Mouse (Mus musculus) naive thymus-derived CD4-positive, alpha-beta T cell, adult 2 months (primary cell): ENCODE measurements around the gene Ddx19b.
A peak's percentile ranks its signal among the peaks of the same experiment; 100 is the strongest.
"Not testable (repeated sequence)": the region's sequence is repeated elsewhere in the genome, so short reads cannot be mapped to it uniquely, and the experiment has no call there.

ENCODE experiments used
- DNase-seq: peaks from one replicate; pipeline ENCODE4 v3.0.0-alpha.2; 2011; ENCODE audit warnings: low read depth

Gene Ddx19b

GRCm38 (mm10) chr8:111033482-111034215, 2.1 kb upstream of the Ddx19b start:
- peak; percentile 99 for DNase-seq

DNA sequence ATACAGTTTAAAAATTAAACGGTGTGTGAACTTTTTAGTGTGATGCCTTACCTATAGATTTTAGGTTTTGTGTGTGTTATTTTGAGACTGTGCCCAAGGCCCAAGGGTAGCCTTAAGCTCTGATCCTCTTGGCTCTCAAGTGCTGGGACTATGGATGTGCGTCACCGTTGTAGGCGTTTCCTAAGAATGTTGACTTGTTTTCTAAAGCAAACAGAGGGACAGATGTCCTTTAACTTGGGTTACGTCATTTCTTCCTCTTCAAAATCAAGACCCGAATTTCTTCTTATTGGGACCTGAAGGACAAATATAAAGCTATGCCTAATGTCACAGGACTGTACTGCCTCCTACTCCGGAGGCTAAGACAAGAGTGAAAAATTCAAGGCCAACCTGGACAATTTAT, 1.4 kb upstream of the Ddx19b start, which contains the start of gene Aars:
Gene Aars (plus strand): TSS at position 229 of the 400 bp plus-strand sequence.
- no peak for DNase-seq

- DNase-seq, result peak; percentile 68
Observed at GRCm38 (mm10) chr8:111030045-111030444, 1.5 kb downstream of the Ddx19b start.

DNA sequence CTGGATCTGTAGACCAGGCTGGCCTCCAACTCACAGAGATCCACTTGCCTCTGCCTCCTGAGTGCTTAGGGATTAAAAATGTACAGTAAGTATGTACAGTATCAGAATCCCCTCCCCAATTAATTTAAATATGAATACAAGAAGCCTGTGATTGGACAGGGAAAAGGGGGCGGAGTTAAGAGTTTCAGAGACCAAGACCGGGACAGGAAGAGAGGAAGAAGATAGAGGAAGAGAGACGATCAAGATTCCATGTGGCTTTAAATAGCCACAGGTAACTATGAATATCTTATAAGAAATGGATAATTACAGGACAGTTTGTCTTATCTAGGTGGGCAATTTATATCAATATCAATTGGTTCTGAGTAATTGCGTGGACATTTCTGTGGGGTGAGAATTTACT, 2.0 kb downstream of the Ddx19b start:
- peak; percentile 56 for DNase-seq

GRCm38 (mm10) chr8:111027391-111027937, 4.1 kb downstream of the Ddx19b start:
- DNase-seq, result peak; percentile 82

- DNase-seq, result not testable (repeated sequence)
Observed at GRCm38 (mm10) chr8:111026609-111027008, 4.9 kb downstream of the Ddx19b start.

DNA sequence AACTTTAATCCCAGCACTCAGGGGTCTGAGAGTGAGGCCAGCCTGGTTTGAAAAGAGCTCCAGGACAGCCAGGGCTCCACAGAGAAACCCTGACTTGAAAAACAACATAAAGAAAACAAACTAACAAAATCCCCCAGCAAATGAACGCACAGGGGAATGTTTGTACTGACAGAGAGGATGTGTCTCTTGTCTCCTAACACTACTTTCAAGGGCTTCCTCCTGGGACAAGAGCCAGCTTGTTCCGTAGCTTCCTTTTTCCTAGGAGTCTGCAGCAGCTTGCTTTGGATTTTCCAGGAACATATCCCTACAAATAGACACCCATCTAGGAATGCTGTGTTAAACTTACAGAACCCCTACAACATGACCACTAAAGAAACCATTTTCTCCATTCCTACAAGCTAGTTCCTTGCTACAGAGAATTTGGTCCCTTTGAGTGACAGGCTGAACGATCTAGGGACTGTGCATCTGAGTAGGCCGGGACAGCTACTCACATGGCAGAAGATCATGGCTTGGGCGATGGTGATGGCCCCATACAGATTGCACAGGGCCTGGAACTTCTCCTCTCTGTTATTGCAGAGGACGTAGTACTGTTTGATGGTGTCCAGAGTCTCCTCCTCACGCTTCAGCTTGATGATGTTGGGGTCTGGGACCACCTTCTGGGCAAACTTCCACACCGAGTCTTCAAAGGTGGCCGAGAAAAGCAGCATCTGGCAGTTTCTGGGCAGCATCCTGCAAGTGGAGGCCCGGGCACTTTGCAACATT, 21.1 kb downstream of the Ddx19b start:
- not testable (repeated sequence) for DNase-seq

DNA sequence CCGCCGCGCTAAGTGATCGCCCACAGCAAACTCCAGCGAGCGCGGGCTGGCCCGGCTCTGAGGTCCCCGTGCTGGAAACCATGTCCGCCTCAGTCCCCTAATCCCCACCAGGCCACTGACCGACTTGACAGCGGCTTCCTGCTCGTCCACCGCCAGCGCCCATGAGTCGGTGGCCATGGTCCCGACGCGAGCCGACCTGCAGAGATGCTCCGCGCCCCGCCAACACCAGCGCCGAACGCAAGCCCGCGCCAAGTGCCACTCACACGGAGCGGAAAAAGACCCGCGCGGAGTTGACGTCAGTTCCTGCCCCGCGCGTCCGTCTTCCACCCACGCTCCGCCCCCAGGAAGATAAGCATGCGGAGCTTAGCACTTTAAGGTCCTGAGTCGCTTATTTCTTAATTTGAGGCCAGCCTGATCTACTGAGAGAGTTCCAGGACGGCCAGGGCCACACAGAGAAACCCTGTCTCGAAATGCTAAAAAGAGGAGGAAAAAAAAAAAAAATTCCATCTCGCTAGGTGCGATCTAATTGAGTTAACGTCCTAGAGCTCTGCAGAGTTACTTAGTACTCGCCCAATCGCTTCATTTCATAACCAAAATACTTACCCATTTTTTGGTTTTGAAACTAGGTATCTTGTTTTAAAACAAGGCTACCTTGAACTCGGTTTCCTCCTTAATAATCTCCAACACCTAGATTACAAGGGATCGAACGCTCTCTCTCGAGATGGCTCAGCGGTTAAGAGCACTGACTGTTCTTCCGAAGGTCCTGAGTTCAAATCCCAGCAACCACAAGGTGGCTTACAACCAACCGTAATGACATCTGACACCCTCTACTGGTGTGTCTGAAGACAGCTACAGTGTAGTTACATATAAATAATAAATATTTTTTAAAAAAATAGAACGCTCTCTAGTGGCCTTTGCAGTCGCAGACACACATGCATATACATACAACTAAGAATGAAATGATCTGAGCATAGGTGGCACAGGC, 33.7 kb downstream of the Ddx19b start, which contains the start of gene Ddx19a:
Gene Ddx19a (minus strand): TSS at position 254 of the 985 bp plus-strand sequence.
- peak; percentile 93 for DNase-seq

DNA sequence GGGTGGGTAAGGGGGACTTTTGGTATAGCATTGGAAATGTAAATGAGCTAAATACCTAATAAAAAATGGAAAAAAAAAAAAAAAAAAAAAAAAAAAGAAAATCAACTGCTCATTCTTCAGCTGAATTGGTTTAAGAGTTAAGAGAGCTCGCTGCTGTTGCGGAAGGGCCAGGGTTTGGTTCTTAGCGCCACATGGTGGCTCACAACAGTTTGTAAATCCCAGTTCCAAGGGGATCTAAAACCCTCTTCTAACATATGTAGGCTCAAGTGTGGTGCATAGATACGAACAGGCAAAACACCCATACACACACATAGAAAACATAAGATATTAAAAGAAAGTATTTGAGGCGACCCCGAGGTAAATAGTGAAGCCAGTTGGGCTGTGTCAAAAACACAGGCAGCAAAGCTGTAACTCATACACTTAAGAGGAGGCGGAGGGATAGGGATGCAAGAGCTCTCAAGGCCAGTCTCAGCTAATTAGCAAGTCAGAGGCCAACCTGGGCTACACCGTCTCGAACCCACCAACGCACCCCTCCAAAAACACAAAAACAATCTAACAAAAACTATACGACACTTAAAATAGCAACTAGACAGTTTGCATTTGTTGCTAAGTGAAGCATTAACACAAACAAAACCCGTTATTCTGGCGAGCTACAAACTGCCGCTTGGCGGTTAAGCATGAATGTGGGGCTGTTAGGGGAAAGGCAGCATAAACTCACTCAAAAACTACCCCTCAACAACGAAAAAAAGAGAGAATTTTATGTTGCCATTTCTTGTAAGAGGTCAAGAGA, 34.7 kb downstream of the Ddx19b start:
- DNase-seq, result peak; percentile 59

DNA sequence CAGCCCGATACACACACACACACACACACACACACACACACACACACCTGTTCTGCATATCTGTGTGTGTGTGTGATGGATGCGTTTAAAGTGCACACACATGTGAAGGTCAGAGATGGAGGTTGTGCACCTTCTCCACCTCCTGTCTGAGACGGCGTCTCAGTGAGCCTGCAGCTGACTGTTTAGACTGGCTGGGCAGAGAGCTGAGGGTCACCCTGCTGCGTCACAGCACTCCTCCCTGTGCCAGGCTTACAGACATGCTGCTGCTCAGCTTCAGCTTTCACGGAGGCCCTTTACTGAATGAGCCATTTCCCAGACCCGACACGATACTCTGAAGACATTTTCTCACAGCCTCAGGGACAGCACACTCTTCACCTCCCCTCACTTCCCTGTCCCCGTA, 41.5 kb downstream of the Ddx19b start:
- DNase-seq, result no peak

- DNase-seq, result peak; percentile 32
Observed at GRCm38 (mm10) chr8:110987805-110988744, 43.5 kb downstream of the Ddx19b start.

DNA sequence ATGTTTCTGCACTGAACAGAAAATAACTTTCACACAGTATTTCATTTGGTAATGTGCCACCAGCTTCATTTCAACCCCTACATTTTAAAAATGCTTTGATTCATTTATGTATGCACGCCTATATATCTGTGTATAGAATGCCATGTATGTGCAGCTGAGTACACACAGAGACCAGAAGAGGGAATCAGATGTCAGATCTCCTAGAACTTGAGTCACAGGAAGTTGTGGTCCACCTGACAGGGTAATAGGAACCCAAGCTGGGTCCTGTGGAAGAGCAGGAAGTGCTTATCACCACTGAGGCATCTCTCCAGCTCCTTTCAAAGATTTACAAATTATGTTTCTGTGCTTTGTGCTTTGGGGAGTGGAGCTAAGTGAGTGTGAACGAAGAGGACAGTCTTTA, 50.2 kb downstream of the Ddx19b start:
- DNase-seq, result no peak

- DNase-seq, result not testable (repeated sequence)
Observed at GRCm38 (mm10) chr8:110977987-110978386, 53.6 kb downstream of the Ddx19b start.

DNA sequence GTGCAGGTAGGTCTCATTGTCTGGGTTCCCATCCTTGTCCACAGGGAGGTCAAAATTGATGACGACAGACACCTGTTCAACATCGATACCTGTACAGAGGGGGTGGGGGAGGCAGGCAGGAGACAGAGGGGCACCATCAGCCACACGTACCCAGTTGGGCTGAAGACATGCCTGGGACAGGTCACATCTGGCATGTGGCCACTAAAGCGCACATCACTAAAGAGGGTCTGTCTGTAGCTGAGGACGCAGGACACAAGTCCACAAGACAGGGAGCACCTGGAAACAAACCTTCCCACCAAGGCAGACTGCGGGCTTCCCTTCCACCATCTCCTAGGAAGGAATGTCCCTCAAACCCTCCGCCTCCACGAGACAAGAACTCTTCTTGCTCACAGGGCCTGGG, 55.0 kb downstream of the Ddx19b start:
- DNase-seq, result not testable (repeated sequence)

GRCm38 (mm10) chr8:110969910-110970770, 61.4 kb downstream of the Ddx19b start:
- DNase-seq, result peak; percentile 93

DNA sequence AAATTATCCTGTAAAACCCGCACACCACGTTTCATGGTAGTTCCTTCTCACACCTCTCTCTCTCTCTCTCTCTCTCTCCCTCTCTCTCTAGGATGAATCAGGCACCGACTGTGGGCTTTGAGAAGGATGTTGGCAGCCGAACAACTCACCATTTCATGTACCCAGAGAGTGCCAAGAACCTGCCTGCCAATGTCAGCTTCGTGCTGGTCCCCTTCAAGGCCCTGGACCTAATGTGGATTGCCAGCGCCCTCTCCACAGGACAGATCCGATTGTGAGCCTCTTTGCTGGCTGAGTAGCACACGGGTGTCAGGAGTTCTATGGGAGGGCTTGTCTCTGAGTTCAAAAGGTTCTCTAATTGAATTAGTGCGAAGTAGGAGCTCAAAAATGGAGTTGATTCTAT, 64.2 kb downstream of the Ddx19b start:
- no peak for DNase-seq

DNA sequence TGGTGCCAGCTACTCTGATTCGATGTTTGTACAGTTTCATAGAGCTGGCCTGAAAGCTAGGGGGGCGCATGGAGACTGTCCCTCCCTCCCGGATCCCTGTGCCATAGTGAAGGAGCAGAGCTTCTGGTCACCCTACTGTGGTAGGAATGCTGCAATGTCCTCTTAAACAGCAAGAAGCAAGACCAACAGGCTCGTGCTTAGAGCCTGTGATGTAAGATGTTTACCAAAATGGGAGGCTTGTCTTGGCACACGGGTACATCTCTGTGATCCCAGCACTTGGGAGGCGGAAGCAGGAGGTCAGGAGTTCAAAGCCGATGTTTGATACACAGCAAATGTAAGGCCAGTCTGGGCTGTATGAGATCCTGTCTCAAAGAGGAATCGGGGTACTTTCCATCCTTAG, 65.0 kb downstream of the Ddx19b start:
- DNase-seq, result no peak

DNA sequence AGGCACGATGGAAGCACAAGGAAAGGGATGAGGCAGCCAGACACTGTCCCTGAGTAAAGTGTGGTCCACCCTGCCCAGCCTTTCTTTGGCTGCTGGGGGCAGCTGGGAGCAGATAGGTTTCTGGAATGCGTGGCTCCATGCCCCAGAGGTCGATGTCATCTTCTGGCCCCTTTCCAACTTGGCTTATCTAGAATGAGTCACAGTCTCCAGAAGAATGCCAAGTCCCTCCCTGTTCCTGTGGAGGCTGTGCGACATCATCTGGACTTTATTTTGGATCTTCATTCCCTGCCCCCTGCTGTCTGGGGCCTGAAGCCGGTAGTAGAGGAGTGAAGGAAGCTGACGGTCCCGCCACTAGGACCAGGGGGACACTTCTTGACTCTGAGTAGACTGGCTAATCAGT, 66.0 kb downstream of the Ddx19b start:
- DNase-seq, result no peak

GRCm38 (mm10) chr8:110964666-110965065, 66.9 kb downstream of the Ddx19b start:
- no peak for DNase-seq
